Mouse (Mus musculus) hindbrain, embryonic 14.5 days (tissue): ENCODE data around the gene Mbd6. TPM values are rescaled to one million over a fixed set of nuclear protein-coding genes. Genes with fewer than 3 reads are reported as not detected.
A peak's percentile ranks its signal among the peaks of the same experiment; 100 is the strongest.

ENCODE experiments used
- ATAC-seq: fragments of 200-750 bp; cut with Nextera tagmentation; 2 replicates; pipeline ENCODE4 v1.8.0; 2017; ENCODE audit warnings: moderate number of reproducible peaks, mild to moderate bottlenecking, moderate TSS enrichment, moderate library complexity; ENCODE audit not compliant: low FRiP score
- DNase-seq: peaks from one replicate; pipeline ENCODE4 v3.0.0-alpha.2; 2015; ENCODE audit warnings: low spot score
- H3K27ac ChIP-seq: fragments of 300-500 bp; sonication (generic); 2 replicates; pipeline ENCODE4 v1.5.1; 2014; ENCODE audit warnings: mild to moderate bottlenecking, moderate library complexity
- H3K27me3 ChIP-seq: fragments of 300-500 bp; sonication (generic); 2 replicates; pipeline ENCODE4 v1.6.1; 2014; ENCODE audit warnings: mild to moderate bottlenecking, low read length, mixed read lengths; ENCODE audit not compliant: control insufficient read depth, insufficient read depth
- H3K36me3 ChIP-seq: fragments of 300-500 bp; sonication (generic); replicated peaks from 2 replicates; pipeline ENCODE4 v1.6.1; 2014; ENCODE audit not compliant: control insufficient read depth, insufficient read depth
- H3K4me1 ChIP-seq: fragments of 300-500 bp; sonication (generic); replicated peaks from 2 replicates; pipeline ENCODE4 v1.6.1; 2014; ENCODE audit warnings: antibody characterized with exemption, low read length, mixed read lengths; ENCODE audit not compliant: control insufficient read depth, insufficient read depth
- H3K4me2 ChIP-seq: fragments of 300-500 bp; sonication (generic); replicated peaks from 2 replicates; pipeline ENCODE4 v1.6.1; 2014; ENCODE audit warnings: mild to moderate bottlenecking, moderate library complexity
- H3K4me3 ChIP-seq: fragments of 300-500 bp; sonication (generic); replicated peaks from 2 replicates; pipeline ENCODE4 v1.5.1; 2014; ENCODE audit warnings: mild to moderate bottlenecking, low read length
- H3K9ac ChIP-seq: fragments of 300-500 bp; sonication (generic); 2 replicates; pipeline ENCODE4 v1.6.1; 2014
- H3K9me3 ChIP-seq: fragments of 300-500 bp; sonication (generic); 2 replicates; pipeline ENCODE4 v1.6.1; 2016; ENCODE audit warnings: low read length; ENCODE audit not compliant: control insufficient read depth
- WGBS: fragments of 180-500 bp; shearing (Covaris S2); extraction: QIAGEN DNeasy Blood & Tissue Kit; methylation state at CpG from one replicate; pipeline ENCODE4 v1.1.7; 2014; 5-methylcytosine and 5-hydroxymethylcytosine counted together
- polyA plus RNA-seq: library from polyadenylated mRNA; unstranded; fragments of >200 nt; fragmentation: Nextera tagmentation; extraction: Ambion mirVana; gene quantifications from 2 replicates; pipeline ENCODE4 v1.2.1, GENCODE M21; 2014

Gene Mbd6
- polyA plus RNA-seq, 1 experiment from 2014 or later: 16.2 TPM

GRCm38 (mm10) chr10:127262548-127263398, 26.0 kb downstream of the Mbd6 start, which contains the start of gene Kif5a:
Kif5a (minus strand) TSS chr10:127263348.
- peak; percentile 71 for DNase-seq
- 1% methylated on average over 53 of the region's 53 CpGs for WGBS

DNA sequence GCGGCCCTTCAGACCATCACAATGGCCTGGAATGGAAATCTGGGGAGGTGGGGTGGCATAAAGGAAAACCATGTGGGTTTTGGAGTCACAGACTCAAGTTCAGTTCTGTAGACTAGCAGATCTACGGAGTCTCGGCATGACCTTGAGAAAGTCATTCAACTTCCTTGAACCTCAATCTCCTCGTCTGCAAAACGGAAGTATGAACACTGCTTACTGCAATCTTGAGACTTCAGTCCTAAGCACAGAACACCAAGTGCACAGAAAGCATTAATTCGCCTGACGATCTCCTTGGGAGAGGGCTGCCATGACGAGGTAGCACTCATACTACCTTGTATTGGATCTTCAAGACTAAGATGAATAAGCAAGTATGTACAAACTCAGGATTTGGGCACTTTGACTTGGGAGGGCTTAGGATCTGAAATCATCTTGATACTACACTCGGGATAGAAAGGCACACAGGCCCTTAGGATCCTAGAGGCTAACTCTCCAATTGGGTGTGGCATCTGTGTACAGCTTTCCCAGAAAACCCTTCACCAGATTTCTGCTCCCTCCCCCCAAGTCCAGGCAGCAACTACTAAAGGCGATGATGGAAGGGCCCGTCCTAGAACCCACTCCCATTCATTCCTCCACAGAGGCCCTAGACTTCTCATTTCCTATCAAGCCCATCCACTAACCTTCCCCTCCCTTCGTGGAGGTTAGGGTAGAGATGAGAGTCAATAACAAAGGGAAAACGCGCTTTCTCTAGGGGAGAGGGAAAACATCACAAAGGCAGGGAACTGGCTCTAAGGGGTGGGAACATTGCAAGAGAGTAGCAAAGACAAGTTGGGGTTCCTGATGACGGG, 26.9 kb downstream of the Mbd6 start:
- ATAC-seq (no peak), DNase-seq (peak; percentile 36)
- Histone ChIP-seq H3K27me3 (no peaks in the 10 kb centered on the region), H3K4me3 (peak overlapping the region; percentile 69), H3K4me2 (peak overlapping the region; percentile 74), H3K27ac (peak overlapping the region; percentile 93), H3K4me1 (peaks cover 41% of the 10 kb centered on the region), H3K36me3 (peaks cover 21% of the 10 kb centered on the region), H3K9me3 (no peaks in the 10 kb centered on the region), H3K9ac (peak overlapping the region; percentile 88)
- WGBS: 55% methylated on average over 15 of the region's 15 CpGs

More at GRCm38 (mm10) chr10:127262548-127263398, 26.0 kb downstream of the Mbd6 start, which contains the start of gene Kif5a:
- peaks cover 17% of the 10 kb centered on the region for H3K36me3 ChIP-seq
- peak within 1 kb of the TSS; percentile 93 for H3K27ac ChIP-seq
- ATAC-seq: peak; percentile 34; the same call in 1 of the 2 replicates
- peak within 1 kb of the TSS; percentile 69 for H3K4me3 ChIP-seq
- H3K27me3 ChIP-seq: no peaks in the 10 kb centered on the region
- H3K4me1 ChIP-seq: peaks cover 49% of the 10 kb centered on the region
- peak within 1 kb of the TSS; percentile 74 for H3K4me2 ChIP-seq
- H3K9ac ChIP-seq: peak within 1 kb of the TSS; percentile 88
- no peaks in the 10 kb centered on the region for H3K9me3 ChIP-seq

DNA sequence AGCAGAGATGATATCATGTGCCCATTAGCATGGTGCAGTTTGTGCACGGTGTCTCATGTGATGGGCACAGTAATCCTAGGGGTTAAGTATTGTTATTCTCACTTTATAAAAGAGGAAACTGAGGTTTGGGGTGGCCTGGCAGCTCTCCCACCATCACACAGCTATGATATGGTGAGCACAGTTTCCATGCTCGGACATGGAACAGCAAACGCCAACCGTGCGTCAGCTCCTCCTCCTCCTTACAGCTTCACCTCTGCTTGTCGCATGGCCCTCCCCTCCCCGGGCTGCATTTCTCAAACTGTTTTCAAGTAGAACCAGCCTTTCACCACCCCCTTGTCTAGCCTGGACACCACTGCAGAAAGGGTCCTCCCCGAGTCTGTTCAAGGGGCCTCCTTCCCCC, 30.3 kb downstream of the Mbd6 start:
- peaks cover 37% of the 10 kb centered on the region for H3K4me1 ChIP-seq
- 0 out of 2 replicates have a peak overlapping the region, but pooled peaks have one; percentile 5 for H3K4me3 ChIP-seq
- ATAC-seq (no peak), DNase-seq (no peak)
- H3K9me3 ChIP-seq: no peaks in the 10 kb centered on the region
- peaks cover 29% of the 10 kb centered on the region for H3K36me3 ChIP-seq
- 80% methylated on average over 8 of the region's 8 CpGs for WGBS
- peak overlapping the region; percentile 74 for H3K4me2 ChIP-seq
- no peak overlapping the region for H3K27ac ChIP-seq
- H3K27me3 ChIP-seq: no peaks in the 10 kb centered on the region
- 0 out of 2 replicates have a peak overlapping the region, but pooled peaks have one; percentile 35 for H3K9ac ChIP-seq

DNA sequence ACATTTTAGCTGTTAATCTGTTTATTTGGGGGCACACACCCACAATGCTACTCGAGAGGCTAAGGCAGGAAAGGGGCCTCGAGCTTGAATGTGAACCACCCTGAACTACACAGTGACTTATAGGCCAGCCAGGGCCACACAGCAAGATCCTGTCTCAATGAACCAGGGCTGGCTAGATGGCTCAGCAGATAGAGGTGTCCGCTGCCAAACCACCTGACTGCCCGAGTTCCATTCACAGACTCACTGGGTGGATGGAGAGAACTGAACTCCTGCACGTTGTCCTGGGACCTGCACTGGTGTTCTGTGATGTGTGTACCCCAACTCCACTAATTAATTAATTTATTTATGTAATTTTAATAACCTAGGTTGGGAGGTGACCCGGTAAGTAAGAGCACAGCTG, 31.0 kb downstream of the Mbd6 start:
- H3K27ac ChIP-seq: no peak overlapping the region
- WGBS: 86% methylated on average over 6 of the region's 6 CpGs
- DNase-seq (no peak), ATAC-seq (no peak)
- peaks cover 29% of the 10 kb centered on the region for H3K36me3 ChIP-seq
- H3K27me3 ChIP-seq: no peaks in the 10 kb centered on the region
- no peak overlapping the region for H3K9ac ChIP-seq
- H3K4me1 ChIP-seq: peaks cover 37% of the 10 kb centered on the region
- H3K9me3 ChIP-seq: no peaks in the 10 kb centered on the region
- no peak overlapping the region for H3K4me3 ChIP-seq
- H3K4me2 ChIP-seq: 0 out of 2 replicates have a peak overlapping the region, but pooled peaks have one; percentile 74

DNA sequence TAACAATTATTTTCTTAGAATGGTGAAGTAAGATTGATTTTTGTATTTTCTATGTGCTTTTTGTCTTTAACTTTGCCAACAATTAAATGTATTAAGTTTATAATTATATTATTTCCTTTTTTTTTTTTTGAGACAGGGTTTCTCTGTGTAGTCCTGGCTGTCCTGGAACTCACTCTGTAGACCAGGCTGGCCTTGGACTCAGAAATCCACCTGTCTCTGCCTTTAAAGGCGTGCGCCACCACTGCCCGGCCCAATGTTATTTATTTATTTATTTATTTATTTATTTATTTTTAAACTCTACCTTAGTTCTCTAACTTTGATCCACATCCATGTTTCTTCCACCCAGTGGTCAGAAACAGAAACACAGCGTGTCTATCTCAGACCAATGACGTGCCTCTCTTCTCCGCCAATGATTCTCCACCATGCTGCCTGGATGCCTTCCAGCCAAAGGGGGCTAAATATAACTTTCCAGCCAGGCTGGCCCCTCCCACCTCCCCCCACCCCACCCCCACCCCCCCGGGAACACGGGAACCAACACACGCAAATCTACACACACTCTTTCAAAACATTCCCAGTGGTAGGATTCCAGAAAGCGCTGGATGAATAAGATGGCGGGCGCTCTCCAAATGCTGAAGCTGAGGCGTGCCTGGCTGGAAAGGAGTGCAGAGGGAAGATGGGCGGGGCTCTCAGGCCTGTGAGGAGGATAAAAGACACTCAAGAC, 33.0 kb downstream of the Mbd6 start:
- Histone ChIP-seq H3K4me2 (peak overlapping the region; percentile 12; the same call in 1 of the 2 replicates), H3K36me3 (peaks cover 45% of the 10 kb centered on the region), H3K27me3 (no peaks in the 10 kb centered on the region), H3K27ac (0 out of 2 replicates have a peak overlapping the region, but pooled peaks have one; percentile 26), H3K9me3 (no peaks in the 10 kb centered on the region), H3K4me1 (peaks cover 26% of the 10 kb centered on the region), H3K9ac (no peak overlapping the region), H3K4me3 (no peak overlapping the region)
- 25% methylated on average over 14 of the region's 14 CpGs for WGBS
- peak; percentile 56 for DNase-seq
- peak; percentile 47; the same call in 1 of the 2 replicates for ATAC-seq

- H3K9me3 ChIP-seq: no peaks in the 10 kb centered on the region
- H3K4me1 ChIP-seq: 0 out of 2 replicates have a peak, but pooled peaks cover 3% of the 10 kb centered on the region
- no peak for DNase-seq
- H3K36me3 ChIP-seq: peaks cover 65% of the 10 kb centered on the region
- H3K4me2 ChIP-seq: no peak overlapping the region
- H3K9ac ChIP-seq: no peak overlapping the region
- H3K27ac ChIP-seq: no peak overlapping the region
- H3K27me3 ChIP-seq: no peaks in the 10 kb centered on the region
- no peak for ATAC-seq
- WGBS: 90% methylated on average over 5 of the region's 5 CpGs
- H3K4me3 ChIP-seq: no peak overlapping the region
Observed at GRCm38 (mm10) chr10:127250810-127251209, 38.0 kb downstream of the Mbd6 start.

GRCm38 (mm10) chr10:127238241-127238824, 50.5 kb downstream of the Mbd6 start:
- H3K27me3 ChIP-seq: no peaks in the 10 kb centered on the region
- H3K4me1 ChIP-seq: no peaks in the 10 kb centered on the region
- 68% methylated on average over 18 of the region's 18 CpGs for WGBS
- DNase-seq (no peak), ATAC-seq (no peak)
- H3K36me3 ChIP-seq: peaks cover 92% of the 10 kb centered on the region
- H3K4me3 ChIP-seq: no peak overlapping the region
- H3K9ac ChIP-seq: no peak overlapping the region
- H3K4me2 ChIP-seq: no peak overlapping the region
- no peaks in the 10 kb centered on the region for H3K9me3 ChIP-seq
- H3K27ac ChIP-seq: no peak overlapping the region

DNA sequence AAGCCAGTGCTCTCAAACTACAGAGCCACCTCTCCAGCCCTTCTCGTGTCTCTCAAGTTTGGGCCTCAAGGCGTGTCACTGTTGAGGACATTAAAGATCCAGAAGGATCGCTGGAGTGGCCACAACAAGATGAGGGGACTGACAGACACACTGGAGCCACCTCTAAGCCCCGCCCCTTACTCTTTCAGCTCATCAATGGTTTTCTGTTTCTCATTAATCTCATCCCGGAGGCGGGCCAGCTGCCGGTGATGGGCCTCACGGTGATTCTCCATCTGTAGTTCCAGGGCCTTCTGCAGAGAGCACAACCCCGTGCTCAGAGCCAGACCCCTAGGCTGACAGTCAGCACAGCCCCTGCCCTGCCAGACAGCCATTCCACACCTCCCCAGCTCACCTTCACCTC, 52.3 kb downstream of the Mbd6 start:
- DNase-seq (no peak), ATAC-seq (no peak)
- 37% methylated on average over 9 of the region's 9 CpGs for WGBS

More for the DNA sequence above, 52.3 kb downstream of the Mbd6 start:
- no peaks in the 10 kb centered on the region for H3K9me3 ChIP-seq
- H3K4me1 ChIP-seq: no peaks in the 10 kb centered on the region
- H3K27me3 ChIP-seq: no peaks in the 10 kb centered on the region
- H3K4me3 ChIP-seq: no peak overlapping the region
- H3K9ac ChIP-seq: no peak overlapping the region
- H3K36me3 ChIP-seq: peaks cover 92% of the 10 kb centered on the region
- H3K27ac ChIP-seq: no peak overlapping the region
- H3K4me2 ChIP-seq: no peak overlapping the region
